Mouse (Mus musculus): Measurements from ENCODE around the gene Epha8. TPM values are rescaled to one million over a fixed set of nuclear protein-coding genes. Genes with fewer than 3 reads are reported as not detected.

Gene Epha8
- total RNA-seq, 2 experiments from 2014 or later, result not detected

DNA sequence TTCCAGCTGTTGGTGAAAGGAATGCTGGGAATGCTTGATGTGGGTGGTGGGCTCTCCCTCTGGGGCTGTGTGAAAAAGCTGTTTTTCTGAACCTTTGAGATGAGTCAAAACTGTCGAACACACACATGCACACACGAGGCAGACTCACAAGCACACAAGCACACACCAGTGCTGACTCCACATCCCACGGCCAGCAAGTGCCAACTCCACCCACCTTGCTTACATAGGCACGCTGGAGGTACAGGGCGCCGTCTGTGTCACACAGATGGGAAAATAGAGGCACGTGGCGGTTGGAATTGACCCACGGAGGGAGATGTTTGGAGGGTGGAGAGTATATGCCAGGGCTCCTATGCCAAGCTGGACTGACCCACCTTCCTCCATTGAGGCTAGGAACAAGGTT lies 44.8 kb downstream of the Epha8 start:
- ATAC-seq (replicated peaks; ENCODE audit: poor library complexity, severe bottlenecking), result no peak

DNA sequence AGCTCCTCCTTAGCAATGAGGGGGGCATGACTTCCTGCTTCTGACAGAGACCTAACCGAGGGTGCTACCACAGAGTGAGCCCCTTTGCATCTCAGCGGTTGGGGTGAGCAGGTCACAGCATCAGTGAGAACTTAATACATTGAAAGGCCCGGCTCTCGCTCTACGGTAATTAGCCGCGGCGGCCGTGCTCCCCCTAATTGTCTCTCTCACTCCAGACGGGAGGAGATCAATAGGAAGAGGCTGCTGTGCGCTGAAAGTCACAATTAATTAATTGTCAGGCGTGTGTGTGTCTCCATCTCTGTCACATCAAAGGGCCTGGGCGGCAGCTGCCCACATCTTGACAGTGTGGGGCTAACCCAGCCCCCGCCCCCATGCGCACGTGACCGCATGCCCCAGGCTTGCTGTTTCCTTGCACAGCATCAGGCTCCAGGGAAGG lies 45.4 kb downstream of the Epha8 start:
- no peak for ATAC-seq (replicated peaks; ENCODE audit: poor library complexity, severe bottlenecking)

DNA sequence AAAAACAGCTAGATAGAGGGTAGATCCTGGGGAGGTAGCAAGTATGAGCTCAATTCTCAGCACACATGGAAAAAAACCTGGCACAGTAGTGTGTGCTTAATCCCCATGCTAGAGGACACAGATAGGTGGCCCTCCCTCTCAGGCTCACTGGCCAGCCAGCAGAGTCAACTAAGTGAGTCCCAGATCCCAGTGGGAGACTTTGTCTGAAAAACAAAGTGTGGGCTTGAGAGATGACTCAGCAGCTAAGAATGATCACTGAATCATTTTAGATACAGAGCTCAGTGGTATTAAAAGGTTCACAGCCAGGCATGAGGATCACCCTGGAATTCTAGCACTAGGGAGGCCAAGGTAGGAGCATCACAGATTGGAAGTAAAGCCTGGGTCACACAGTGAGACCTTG lies 48.8 kb downstream of the Epha8 start:
- ATAC-seq (replicated peaks; ENCODE audit: poor library complexity, severe bottlenecking), result no peak

DNA sequence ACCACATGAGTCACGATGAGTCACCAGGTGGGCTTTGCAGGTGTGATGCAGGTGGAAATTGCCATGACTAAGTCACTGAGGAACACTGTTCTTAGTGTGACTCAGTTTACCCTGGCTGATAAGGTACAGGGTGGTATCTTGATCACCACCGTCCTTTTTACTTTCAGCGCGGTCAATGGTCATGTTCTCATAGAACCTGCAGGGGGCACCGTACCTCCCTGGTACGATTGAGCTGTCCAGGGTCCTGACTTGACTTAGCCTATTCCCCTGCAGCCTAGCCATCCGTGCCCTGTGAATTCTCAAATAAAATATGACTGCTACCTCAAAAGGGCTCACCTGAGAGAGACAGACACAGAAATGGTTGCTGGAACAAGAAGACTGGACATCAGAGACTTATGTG lies 49.6 kb downstream of the Epha8 start:
- ATAC-seq (replicated peaks; ENCODE audit: poor library complexity, severe bottlenecking), result peak; percentile 92

DNA sequence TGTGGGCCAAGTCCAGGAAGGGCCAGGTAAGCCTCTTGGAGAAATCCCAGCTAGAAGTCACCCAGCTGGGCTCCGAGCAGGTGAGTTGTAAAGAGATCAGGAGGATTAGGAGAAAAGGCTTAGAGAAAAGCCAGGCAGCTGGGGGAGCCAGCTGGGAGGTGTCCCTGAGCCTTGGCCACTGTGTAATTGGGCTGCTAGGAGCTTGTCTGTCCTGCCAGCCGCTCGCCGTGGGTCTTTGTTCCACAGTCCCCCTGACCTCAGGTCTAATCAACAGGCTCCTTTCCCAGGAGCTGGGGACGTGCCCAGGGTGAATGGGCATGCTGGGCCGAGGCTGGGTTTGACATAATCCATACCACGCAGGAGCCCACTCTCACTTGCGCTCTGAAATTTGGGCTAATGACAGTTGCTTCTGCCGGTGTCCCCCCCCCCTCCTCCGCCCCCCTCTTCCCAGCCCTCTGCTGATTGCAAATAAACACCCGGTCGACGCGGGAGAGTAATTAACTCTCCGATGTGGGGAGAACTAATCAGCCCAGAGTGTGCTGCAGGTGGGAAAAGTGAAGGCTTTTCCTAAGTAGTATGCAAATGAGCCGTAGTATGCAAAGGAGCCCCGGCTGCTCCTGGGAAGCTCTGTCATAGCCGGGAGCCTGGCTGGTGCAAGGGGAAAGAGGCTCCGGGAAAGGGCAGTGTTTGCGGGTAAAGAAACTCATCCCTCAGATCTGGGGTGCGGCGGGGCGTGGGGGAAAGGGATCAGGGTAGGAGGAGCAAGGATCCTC lies 51.7 kb downstream of the Epha8 start:
- no peak for ATAC-seq (replicated peaks; ENCODE audit: poor library complexity, severe bottlenecking)

DNA sequence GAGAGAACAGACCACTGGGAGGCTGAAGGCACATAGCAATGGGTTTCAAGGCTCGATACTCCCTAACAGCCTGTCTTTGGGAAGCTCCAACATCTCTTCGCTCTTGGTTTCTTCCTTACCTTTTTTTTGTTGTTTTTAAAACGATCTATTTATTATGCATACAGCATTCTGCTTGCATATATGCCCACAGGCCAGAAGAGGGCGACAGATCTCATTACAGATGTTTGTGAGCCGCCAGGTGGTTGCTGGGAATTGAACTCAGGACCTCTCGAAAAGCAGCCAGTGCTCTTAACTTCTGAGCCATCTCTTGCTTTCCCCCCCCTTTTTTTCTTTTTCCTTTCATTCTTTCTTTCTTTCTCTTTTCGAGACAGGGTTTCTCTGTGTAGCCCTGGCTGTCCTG lies 57.5 kb downstream of the Epha8 start:
- no peak for ATAC-seq (replicated peaks; ENCODE audit: poor library complexity, severe bottlenecking)

DNA sequence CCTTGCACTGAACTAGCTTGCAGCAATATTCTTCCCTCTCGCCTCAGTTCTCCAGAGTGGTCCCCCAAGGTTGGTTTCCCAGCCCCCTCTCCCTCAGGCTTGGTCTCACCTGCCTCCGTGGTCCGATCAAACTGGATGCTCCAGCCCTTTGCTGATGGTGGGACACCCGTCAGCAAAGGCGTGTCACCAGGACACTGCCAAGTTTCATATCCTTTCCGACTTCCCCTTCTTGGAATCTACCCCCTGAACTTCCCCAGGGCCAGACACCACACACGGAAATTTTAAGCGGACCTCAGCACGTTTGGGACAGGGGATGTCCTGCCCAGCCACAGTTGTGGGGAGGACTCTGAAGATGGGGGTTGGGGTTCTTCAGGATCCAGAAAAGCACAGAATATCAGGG lies 58.0 kb downstream of the Epha8 start, which contains the start of gene C1qa:
Gene C1qa (minus strand): TSS at position 167 of the 400 bp plus-strand sequence.
- ATAC-seq (replicated peaks; ENCODE audit: poor library complexity, severe bottlenecking), result 0 out of 2 replicates have a peak, but pooled peaks have one; percentile 33

DNA sequence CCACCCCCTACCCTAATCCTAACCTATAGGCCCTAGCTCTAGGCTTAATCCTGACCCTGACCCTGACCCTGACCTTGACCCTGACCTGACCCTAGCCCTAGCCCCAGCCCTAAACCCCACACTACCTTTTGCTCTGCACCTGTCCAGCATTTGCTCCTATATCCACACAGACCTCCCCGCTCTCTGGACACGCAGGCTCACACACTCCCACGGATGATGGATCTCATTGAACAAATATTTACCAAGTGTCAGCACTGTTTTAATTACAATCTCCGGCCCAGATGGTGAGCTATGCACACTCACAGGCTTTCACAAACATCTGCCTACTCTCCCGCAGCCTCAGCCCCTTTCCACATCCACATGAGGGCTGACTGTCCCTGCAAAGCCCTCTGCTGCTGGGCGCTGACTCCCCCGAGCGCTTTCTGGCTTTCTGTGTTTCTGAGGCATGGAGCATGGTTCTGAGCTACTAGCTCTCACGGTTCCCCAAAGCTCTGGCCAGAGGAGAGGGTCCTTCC lies 58.5 kb downstream of the Epha8 start:
- ATAC-seq (replicated peaks; ENCODE audit: poor library complexity, severe bottlenecking), result no peak

DNA sequence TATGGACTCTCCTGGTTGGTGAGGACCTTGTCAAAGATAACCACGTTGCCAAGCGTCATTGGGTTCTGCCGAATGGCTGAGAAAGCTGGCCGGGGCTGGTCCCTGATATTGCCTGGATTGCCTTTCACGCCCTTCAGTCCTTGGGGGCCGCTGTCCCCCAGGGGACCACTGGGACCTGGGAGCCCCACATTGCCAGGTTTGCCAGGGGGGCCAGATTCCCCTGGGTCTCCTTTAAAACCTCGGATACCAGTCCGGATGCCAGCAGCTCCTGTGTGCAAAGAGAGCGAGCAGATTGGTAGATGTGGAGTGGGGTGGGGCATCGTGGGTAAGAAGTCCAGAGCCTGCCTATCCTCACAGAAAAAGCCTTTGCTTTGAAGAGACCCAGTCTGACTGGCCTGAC lies 60.2 kb downstream of the Epha8 start:
- no peak for ATAC-seq (replicated peaks; ENCODE audit: poor library complexity, severe bottlenecking)

DNA sequence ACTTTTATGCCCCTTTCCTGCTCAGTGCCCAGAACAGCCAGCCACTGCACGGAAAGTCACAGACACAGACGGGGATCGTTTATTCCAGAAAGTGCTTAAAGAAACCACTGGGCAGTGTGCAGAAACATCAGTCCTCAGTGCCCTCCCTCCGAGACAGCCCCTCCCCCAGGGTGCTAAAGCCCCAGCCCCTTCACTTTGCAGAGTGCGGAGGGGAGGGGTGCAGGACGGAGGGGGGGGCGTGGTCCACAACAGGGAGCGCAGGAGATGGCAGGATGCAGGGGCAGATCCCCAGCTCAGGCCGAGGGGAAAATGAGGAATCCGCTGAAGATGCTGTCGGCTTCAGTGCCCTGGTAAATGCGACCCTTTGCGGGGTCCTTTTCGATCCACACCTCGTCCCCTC lies 60.8 kb downstream of the Epha8 start:
- ATAC-seq (replicated peaks; ENCODE audit: poor library complexity, severe bottlenecking), result no peak

DNA sequence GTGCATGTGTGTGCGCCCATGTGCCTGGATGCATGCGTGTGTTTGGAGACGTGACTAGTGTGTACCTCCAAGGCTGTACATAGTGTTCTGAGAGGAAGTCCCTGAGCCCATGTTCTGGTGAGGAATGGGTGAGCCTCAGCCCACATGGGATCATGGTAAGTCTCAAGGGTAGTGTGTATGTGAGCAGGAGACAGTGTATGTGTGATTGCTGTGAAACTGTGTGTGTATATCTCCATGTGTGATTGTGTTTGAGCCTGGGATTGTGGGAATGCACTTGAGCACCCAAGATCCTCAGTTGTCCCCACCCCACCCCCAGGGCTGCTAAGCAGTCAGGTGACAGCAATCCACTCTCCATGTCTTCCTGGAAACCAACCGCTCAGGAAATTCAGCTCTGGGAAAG lies 61.8 kb downstream of the Epha8 start:
- no peak for ATAC-seq (replicated peaks; ENCODE audit: poor library complexity, severe bottlenecking)

DNA sequence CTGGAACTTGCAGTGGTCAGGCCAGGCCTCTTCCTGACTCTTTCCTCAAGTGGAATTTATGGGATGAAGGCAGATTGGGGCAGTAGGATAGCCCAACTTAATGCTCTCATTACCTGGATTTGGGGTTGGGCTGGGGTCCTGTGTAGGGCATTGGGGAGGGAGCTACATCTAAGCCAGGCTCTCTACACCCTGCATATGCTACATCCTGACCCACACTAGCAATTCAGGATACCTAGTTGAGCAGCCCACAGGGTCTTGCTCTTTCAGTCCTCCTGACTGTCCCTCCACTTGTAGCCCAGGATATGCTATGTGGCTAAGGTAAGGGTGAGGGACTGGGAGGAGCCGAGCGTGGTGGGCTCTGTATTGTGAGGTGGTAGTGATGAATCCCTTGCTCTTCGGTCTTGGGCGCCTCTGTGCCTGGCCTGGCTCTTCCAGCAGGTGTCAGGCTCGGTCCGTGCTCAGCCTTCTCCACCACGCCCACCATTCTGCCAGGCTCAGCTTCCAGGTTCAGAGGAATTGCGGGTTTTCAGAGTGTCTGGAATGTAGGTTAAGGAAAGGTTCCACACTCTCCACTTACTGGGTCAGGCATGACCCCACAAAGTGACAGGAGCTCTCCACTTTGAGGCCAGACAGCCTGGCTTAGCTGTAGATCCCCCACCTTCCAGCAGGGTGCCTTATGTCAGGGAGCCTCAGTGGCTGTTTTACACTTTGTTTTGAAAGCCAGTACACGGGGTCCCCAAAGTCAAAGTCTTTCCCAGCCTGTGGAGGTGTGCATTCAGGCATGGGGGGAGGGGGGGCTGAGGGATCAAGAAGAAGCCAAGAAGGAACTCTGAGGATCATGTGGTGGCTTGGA lies 62.7 kb downstream of the Epha8 start:
- no peak for ATAC-seq (replicated peaks; ENCODE audit: poor library complexity, severe bottlenecking)

DNA sequence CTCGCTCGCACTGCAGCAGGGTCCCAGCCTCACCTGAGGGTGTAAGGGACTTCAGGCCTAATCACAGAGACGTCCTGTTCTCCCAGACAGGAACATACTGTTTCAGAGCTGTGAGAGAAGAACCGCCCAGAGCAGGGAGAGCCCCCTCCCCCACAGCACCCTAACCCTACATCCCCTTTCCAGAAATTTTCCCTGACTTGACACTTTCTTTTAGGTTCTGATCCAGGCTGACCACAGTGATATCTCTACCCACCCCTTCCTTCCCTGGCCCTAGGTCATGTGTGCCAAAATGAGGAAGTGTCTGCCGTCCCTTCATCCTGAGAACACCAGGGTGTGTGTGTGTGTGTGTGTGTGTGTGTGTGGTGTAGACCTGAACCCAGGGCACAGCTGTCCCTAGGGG lies 63.8 kb downstream of the Epha8 start, which contains the start of gene C1qc:
Gene C1qc (minus strand): TSS at position 255 of the 400 bp plus-strand sequence.
- peak; percentile 78 for ATAC-seq (replicated peaks; ENCODE audit: poor library complexity, severe bottlenecking)

DNA sequence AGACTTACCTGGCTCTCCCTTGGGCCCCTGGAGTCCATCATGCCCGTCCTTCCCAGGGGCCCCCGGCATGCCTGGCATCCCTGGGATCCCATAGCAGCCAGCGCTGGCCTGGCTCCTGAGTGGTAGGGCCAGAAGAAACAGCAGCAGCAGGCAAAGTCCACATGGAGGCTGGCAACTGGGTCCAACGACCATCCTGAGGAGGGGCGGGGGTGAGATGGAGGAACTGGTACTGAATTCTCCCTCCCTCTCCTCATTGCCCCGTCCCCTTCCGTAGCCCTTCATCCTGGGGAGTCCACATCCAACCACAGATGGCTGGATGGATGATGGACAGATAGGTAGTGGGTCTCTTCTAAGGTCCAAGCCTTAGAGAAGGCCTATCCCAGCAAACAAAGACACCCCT lies 64.2 kb downstream of the Epha8 start:
- no peak for ATAC-seq (replicated peaks; ENCODE audit: poor library complexity, severe bottlenecking)

DNA sequence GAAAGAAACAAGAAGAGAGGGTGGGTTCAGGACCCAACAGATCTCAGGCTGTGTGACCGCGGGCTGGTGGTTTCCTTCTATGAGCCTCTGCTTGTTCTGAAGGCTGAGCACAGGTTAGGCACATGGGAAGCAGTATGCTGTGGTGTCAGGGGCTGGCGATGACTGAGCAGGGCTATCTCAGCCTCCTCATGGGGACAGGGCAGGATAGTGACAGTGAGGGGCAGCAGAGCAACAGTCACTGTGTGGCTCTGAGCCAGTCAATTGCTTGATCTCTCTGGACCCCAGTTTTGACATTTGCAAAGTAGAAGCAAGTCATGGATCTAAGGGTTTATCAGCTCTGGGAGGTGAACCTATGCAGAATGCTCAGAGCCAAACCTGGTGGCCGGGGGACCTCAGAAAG lies 65.5 kb downstream of the Epha8 start:
- no peak for ATAC-seq (replicated peaks; ENCODE audit: poor library complexity, severe bottlenecking)

DNA sequence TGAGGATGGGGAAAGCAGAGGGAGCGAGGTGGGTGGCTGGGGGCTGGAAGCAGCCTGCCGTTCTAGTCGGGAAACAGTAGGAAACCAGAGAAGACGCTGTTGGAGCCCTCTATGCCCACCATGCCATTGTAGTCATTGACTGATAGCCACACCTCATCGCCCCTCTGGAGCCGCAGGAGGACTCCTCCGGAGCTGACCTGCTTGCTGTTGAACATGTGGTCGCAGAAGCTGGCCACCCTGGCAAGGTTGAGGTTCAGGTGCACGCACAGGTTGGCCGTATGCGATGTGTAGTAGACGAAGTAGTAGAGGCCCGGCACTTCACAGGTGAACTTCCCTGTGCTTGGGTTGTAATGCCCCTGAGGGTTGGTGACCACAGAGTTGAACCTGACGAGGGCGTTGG lies 66.6 kb downstream of the Epha8 start:
- ATAC-seq (replicated peaks; ENCODE audit: poor library complexity, severe bottlenecking), result no peak

DNA sequence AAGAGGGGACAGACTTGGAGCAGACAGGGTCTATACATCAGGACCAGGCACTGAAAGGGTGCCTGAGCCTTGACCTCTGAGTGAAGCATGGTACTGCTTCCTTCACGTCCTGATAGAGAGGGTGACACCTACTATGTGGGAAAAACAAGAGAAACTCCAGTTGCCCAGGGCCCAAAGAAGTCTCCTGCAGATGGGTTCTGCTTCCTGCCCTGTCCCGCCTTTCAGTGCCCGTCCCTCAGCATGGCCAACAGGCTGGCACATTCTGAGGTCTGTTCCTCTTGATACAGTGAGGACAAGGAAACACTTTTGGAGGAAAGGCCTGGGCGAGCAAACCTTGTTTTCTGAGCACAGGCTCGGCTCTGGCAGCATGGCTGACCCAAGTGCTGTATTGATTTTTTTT lies 68.9 kb downstream of the Epha8 start:
- ATAC-seq (replicated peaks; ENCODE audit: poor library complexity, severe bottlenecking), result no peak

DNA sequence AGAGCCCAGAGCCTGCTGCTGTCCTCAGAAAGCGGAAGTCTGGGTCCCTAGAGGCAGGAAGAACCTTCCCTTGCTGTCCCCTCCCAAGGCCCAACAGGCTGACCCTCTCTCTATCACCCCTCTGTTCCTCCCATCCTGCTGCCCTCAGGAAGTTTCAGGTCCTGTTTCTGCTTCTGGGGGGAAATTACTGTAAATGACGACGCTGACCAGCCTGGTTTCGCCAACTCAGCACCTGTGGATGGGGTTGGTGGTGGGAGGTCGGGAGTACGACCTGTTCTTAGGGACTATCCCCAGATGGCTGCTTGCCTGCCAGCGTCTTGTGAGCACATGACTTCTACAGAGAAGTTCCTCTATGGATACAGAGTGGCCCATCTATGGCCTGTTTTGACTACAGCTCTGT lies 70.5 kb downstream of the Epha8 start, which contains the start of gene C1qb:
Gene C1qb (minus strand): TSS at position 87 of the 400 bp plus-strand sequence.
- peak; percentile 56 for ATAC-seq (replicated peaks; ENCODE audit: poor library complexity, severe bottlenecking)
